Mouse (Mus musculus) erythroblast, embryonic 14.5 days (primary cell): ENCODE measurements around the gene Sirt3.

Experiments used
- GATA1 ChIP-seq: IDR thresholded peaks from 2 replicates; pipeline ENCODE4 v1.6.1; 2012; ENCODE audit warnings: low read length, inconsistent platforms, mixed read lengths
- TAL1 ChIP-seq: IDR thresholded peaks from 3 replicates; pipeline ENCODE4 v1.6.1; 2012; ENCODE audit warnings: low read length, inconsistent platforms, mixed read lengths

- no peak for TF ChIP-seq GATA1
- no peak for TF ChIP-seq TAL1
These were observed 37.0 kb downstream of the Sirt3 start, which contains the start of gene Scgb1c1 for GRCm38 (mm10) chr7:140844905-140845665.
